Mouse (Mus musculus) intestine, embryonic 16.5 days (tissue): ENCODE measurements around the gene Taf5l. TPM values are rescaled to one million over a fixed set of nuclear protein-coding genes. Genes with fewer than 3 reads are reported as not detected.

Experiments
- ATAC-seq: fragments of 200-750 bp; cut with Nextera tagmentation; 2 replicates; pipeline ENCODE4 v1.8.0; 2017; ENCODE audit warnings: moderate TSS enrichment, moderate library complexity
- H3K27ac ChIP-seq: fragments of 300-500 bp; sonication (generic); 2 replicates; pipeline ENCODE4 v1.5.1; 2014; ENCODE audit warnings: mild to moderate bottlenecking, low read length
- H3K27me3 ChIP-seq: fragments of 300-500 bp; sonication (generic); replicated peaks from 2 replicates; pipeline ENCODE4 v1.6.1; 2014; ENCODE audit warnings: low read length, control low read depth, mixed read lengths; ENCODE audit not compliant: control insufficient read depth, insufficient read depth
- H3K36me3 ChIP-seq: fragments of 300-500 bp; sonication (generic); 2 replicates; pipeline ENCODE4 v1.6.1; 2014; ENCODE audit warnings: low read length, control low read depth; ENCODE audit not compliant: control insufficient read depth, insufficient read depth
- H3K4me1 ChIP-seq: fragments of 300-500 bp; sonication (generic); 2 replicates; pipeline ENCODE4 v1.6.1; 2014; ENCODE audit warnings: low read length, control low read depth, mixed read lengths; ENCODE audit not compliant: control insufficient read depth, insufficient read depth
- H3K4me2 ChIP-seq: fragments of 300-500 bp; sonication (generic); 2 replicates; pipeline ENCODE4 v1.6.1; 2014; ENCODE audit warnings: low read depth, low read length, control low read depth
- H3K4me3 ChIP-seq: fragments of 300-500 bp; sonication (generic); 2 replicates; pipeline ENCODE4 v1.5.1; 2014; ENCODE audit warnings: mild to moderate bottlenecking, low read length
- H3K9ac ChIP-seq: fragments of 300-500 bp; sonication (generic); 2 replicates; pipeline ENCODE4 v1.6.1; 2014; ENCODE audit warnings: low read depth, low read length
- H3K9me3 ChIP-seq: fragments of 300-500 bp; sonication (generic); 2 replicates; pipeline ENCODE4 v1.6.1; 2016; ENCODE audit warnings: low read length, control low read depth; ENCODE audit not compliant: control insufficient read depth
- WGBS: fragments of 180-500 bp; shearing (Covaris S2); extraction: QIAGEN DNeasy Blood & Tissue Kit; methylation state at CpG from one replicate; pipeline ENCODE4 v1.1.7; 2014; 5-methylcytosine and 5-hydroxymethylcytosine counted together
- polyA plus RNA-seq: library from polyadenylated mRNA; unstranded; fragments of >200 nt; fragmentation: Nextera tagmentation; extraction: Ambion mirVana; gene quantifications from 2 replicates; pipeline ENCODE4 v1.2.1, GENCODE M21; 2015

The Taf5l gene
- polyA plus RNA-seq, 1 experiment from 2014 or later, result 27.8 TPM

GRCm38 (mm10) chr8:123992587-123992986 is 28.6 kb downstream of the Taf5l start:
- Histone ChIP-seq H3K4me3 (no peak overlapping the region), H3K36me3 (no peaks in the 10 kb centered on the region), H3K9ac (no peak overlapping the region), H3K4me1 (peaks cover 17% of the 10 kb centered on the region), H3K27ac (no peak overlapping the region), H3K27me3 (no peaks in the 10 kb centered on the region), H3K9me3 (no peaks in the 10 kb centered on the region), H3K4me2 (no peak overlapping the region)
- 78% methylated on average over 8 of the region's 8 CpGs for whole genome bisulfite sequencing
- ATAC-seq, result no peak

- Histone ChIP-seq H3K27me3 (no peaks in the 10 kb centered on the region), H3K27ac (no peak overlapping the region), H3K36me3 (no peaks in the 10 kb centered on the region), H3K9me3 (no peaks in the 10 kb centered on the region), H3K4me2 (no peak overlapping the region), H3K4me3 (no peak overlapping the region), H3K9ac (no peak overlapping the region), H3K4me1 (peaks cover 17% of the 10 kb centered on the region)
- no peak for ATAC-seq
- WGBS, result 73% methylated on average over 13 of the region's 13 CpGs
Measured at GRCm38 (mm10) chr8:123990277-123991049, 30.7 kb downstream of the Taf5l start.

GRCm38 (mm10) chr8:123989128-123989527 is 32.1 kb downstream of the Taf5l start:
- 54% methylated on average over 7 of the region's 7 CpGs for WGBS
- Histone ChIP-seq H3K9me3 (no peaks in the 10 kb centered on the region), H3K4me3 (no peak overlapping the region), H3K4me1 (peaks cover 17% of the 10 kb centered on the region), H3K36me3 (no peaks in the 10 kb centered on the region), H3K27ac (0 out of 2 replicates have a peak overlapping the region, but pooled peaks have one; percentile 27), H3K4me2 (0 out of 2 replicates have a peak overlapping the region, but pooled peaks have one; percentile 8), H3K27me3 (no peaks in the 10 kb centered on the region), H3K9ac (peak overlapping the region; percentile 19; the same call in 1 of the 2 replicates)
- ATAC-seq, result peak; percentile 16; the same call in 1 of the 2 replicates

GRCm38 (mm10) chr8:123988605-123989038 is 32.6 kb downstream of the Taf5l start:
- Histone ChIP-seq H3K4me1 (peaks cover 17% of the 10 kb centered on the region), H3K9ac (peak overlapping the region; percentile 19; the same call in 1 of the 2 replicates), H3K4me2 (0 out of 2 replicates have a peak overlapping the region, but pooled peaks have one; percentile 8), H3K4me3 (no peak overlapping the region), H3K27ac (0 out of 2 replicates have a peak overlapping the region, but pooled peaks have one; percentile 27), H3K27me3 (no peaks in the 10 kb centered on the region), H3K36me3 (no peaks in the 10 kb centered on the region), H3K9me3 (no peaks in the 10 kb centered on the region)
- ATAC-seq, result peak; percentile 78
- 49% methylated on average over 6 of the region's 6 CpGs for WGBS

- Histone ChIP-seq H3K9ac (peak within 1 kb of the TSS; percentile 91), H3K36me3 (no peaks in the 10 kb centered on the region), H3K27me3 (no peaks in the 10 kb centered on the region), H3K4me1 (peaks cover 25% of the 10 kb centered on the region), H3K4me3 (peak within 1 kb of the TSS; percentile 91), H3K27ac (peak within 1 kb of the TSS; percentile 97), H3K4me2 (peak within 1 kb of the TSS; percentile 64), H3K9me3 (no peaks in the 10 kb centered on the region)
- WGBS, result 1% methylated on average over 54 of the region's 56 CpGs
- ATAC-seq, result peak; percentile 97
Measured at GRCm38 (mm10) chr8:123982826-123983400, 38.3 kb downstream of the Taf5l start, which contains the start of gene Abcb10. Abcb10 (minus strand) TSS chr8:123983122.

GRCm38 (mm10) chr8:123982291-123982793 is 38.9 kb downstream of the Taf5l start:
- no peaks in the 10 kb centered on the region for H3K9me3 ChIP-seq
- no peaks in the 10 kb centered on the region for H3K27me3 ChIP-seq
- peak; percentile 26 for ATAC-seq
- H3K4me3 ChIP-seq, result peak overlapping the region; percentile 91
- peak overlapping the region; percentile 97 for H3K27ac ChIP-seq
- H3K4me1 ChIP-seq, result peaks cover 25% of the 10 kb centered on the region
- peak overlapping the region; percentile 91 for H3K9ac ChIP-seq
- peak overlapping the region; percentile 64 for H3K4me2 ChIP-seq
- under 1% methylated on average over 47 of the region's 48 CpGs for WGBS
- H3K36me3 ChIP-seq, result no peaks in the 10 kb centered on the region

GRCm38 (mm10) chr8:123981674-123982073 is 39.5 kb downstream of the Taf5l start:
- no peaks in the 10 kb centered on the region for H3K9me3 ChIP-seq
- H3K4me3 ChIP-seq, result peak overlapping the region; percentile 91
- ATAC-seq, result no peak
- no peak overlapping the region for H3K27ac ChIP-seq
- peak overlapping the region; percentile 2; the same call in 1 of the 2 replicates for H3K9ac ChIP-seq
- peaks cover 25% of the 10 kb centered on the region for H3K4me1 ChIP-seq
- 44% methylated on average over 4 of the region's 4 CpGs for WGBS
- H3K4me2 ChIP-seq, result peak overlapping the region; percentile 64
- no peaks in the 10 kb centered on the region for H3K36me3 ChIP-seq
- H3K27me3 ChIP-seq, result no peaks in the 10 kb centered on the region

GRCm38 (mm10) chr8:123980239-123980638 is 41.0 kb downstream of the Taf5l start:
- Histone ChIP-seq H3K9ac (peak overlapping the region; percentile 11; the same call in 1 of the 2 replicates), H3K9me3 (no peaks in the 10 kb centered on the region), H3K36me3 (no peaks in the 10 kb centered on the region), H3K4me2 (no peak overlapping the region), H3K4me1 (peaks cover 25% of the 10 kb centered on the region), H3K27ac (no peak overlapping the region), H3K27me3 (no peaks in the 10 kb centered on the region), H3K4me3 (no peak overlapping the region)
- WGBS, result 68% methylated on average over 4 of the region's 4 CpGs
- no peak for ATAC-seq

- 50% methylated on average over 8 of the region's 8 CpGs for WGBS
Measured at GRCm38 (mm10) chr8:123978926-123979325, 42.3 kb downstream of the Taf5l start.

More at GRCm38 (mm10) chr8:123978926-123979325, 42.3 kb downstream of the Taf5l start:
- H3K4me3 ChIP-seq, result no peak overlapping the region
- no peaks in the 10 kb centered on the region for H3K27me3 ChIP-seq
- H3K36me3 ChIP-seq, result no peaks in the 10 kb centered on the region
- H3K9me3 ChIP-seq, result no peaks in the 10 kb centered on the region
- peaks cover 25% of the 10 kb centered on the region for H3K4me1 ChIP-seq
- H3K9ac ChIP-seq, result no peak overlapping the region
- ATAC-seq, result peak; percentile 32
- peak overlapping the region; percentile 1; the same call in 1 of the 2 replicates for H3K4me2 ChIP-seq
- peak overlapping the region; percentile 45 for H3K27ac ChIP-seq
